Mouse (Mus musculus): ENCODE measurements around the gene Cacna2d2. TPM values are rescaled to one million over a fixed set of nuclear protein-coding genes. Genes with fewer than 3 reads are reported as not detected.
A peak's percentile ranks its signal among the peaks of the same experiment; 100 is the strongest.
"Not testable (repeated sequence)": the region's sequence is repeated elsewhere in the genome, so short reads cannot be mapped to it uniquely, and the experiment has no call there.

The Cacna2d2 gene
- total RNA-seq, 2 experiments from 2014 or later = 33.8 to 37.8 TPM

DNA sequence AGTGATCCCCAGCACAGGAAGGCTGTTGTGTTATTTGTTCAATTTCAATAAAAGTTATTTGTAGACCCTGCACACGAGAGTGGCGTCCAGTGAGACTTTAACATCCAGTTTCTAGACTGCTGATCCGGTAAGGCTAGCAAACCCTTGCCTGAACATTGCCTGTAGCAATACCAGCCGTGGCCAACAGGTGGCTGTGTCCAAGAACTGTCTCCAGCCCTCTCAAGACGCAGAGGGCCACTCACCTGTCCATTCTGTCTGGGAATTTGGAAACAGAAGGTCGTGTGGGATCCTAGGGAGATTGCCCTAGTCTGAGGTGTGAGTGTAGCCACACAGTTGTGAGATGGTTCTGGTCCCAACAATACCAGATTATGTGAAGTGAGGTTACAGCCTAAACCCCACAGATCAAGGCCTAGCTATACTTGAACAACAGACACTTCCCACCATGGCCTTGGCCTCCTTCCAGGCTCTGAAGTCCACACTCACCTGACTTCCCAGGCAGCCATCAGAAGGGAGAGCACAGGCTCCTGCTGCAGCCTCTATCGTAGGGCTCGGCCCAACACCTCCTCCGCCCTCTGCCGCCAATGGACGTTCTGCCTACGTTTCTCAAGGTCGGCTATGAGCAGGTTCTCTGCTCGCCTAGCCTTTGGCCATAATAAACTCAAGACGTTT is 166.8 kb downstream of the Cacna2d2 start:
- intact Hi-C loops (cut with DNase I) = no loop called here
- DNase-seq (ENCODE audit: extremely low spot score in 1 of 2, low spot score in 2 of 2) = peak; percentile 65 to 89

GRCm38 (mm10) chr9:107566855-107567254 is 167.4 kb downstream of the Cacna2d2 start:
- peak in 1 of 2 experiments; percentile 74 for DNase-seq (ENCODE audit: extremely low spot score in 1 of 2, low spot score in 2 of 2)
- intact Hi-C loops (cut with DNase I) = no loop called here

DNA sequence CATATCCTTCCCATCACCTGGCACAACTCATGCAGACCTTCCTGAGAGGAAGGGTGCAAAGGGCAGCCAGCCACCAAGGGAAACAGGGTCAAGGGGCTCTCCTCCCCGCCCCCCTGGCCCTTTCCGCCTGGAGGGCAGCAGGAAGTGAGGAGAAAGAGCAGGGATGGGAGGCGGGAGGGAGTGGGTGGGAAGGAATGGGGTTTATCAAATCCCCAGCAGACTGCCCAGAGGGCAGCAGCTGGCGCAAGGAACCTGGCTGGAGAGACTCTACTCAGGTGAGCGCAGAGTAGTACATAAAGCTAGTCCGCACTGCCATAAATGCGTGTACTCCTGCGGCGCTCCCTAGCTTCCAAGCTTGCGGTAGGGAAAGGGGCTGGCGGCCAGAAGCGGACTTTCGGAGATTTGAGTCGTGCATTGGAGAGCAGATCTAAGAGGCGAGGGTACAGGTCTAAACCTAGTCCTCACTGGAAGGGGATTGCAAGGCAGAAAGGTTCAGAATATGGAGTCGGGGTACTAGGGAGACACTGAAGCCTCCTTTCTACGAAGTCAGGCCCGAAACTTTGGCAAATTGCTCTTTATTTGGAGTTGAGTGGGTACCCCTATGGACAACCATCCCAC is 168.4 kb downstream of the Cacna2d2 start, which contains the start of gene Hyal2:
Hyal2 (plus strand) TSS at position 244 of the 618 bp plus-strand sequence.
- intact Hi-C loops (cut with DNase I) = no loop called here
- DNase-seq (ENCODE audit: extremely low spot score in 1 of 2, low spot score in 2 of 2) = peak in 1 of 2 experiments; percentile 73

- intact Hi-C loops (cut with DNase I) = no loop called here
- peak; percentile 76 to 91 for DNase-seq (ENCODE audit: extremely low spot score in 1 of 2, low spot score in 2 of 2)
Measured at GRCm38 (mm10) chr9:107568331-107569261, 169.2 kb downstream of the Cacna2d2 start.

- intact Hi-C loops (cut with DNase I) = no loop called here
Measured at GRCm38 (mm10) chr9:107569270-107569669, 169.9 kb downstream of the Cacna2d2 start.

DNA sequence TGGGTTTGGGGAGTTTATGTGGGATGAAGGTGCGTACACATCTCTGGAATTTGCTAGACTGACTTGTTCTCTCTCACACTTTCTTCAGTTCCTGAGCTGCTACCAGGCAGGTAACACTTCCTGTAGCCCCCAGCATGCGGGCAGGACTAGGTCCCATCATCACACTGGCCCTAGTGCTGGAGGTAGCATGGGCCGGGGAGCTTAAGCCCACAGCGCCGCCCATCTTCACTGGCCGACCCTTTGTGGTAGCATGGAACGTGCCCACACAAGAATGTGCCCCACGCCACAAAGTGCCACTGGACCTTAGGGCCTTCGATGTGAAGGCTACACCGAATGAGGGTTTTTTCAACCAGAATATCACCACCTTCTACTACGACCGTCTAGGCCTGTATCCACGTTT is 170.6 kb downstream of the Cacna2d2 start:
- intact Hi-C loops (cut with DNase I) = no loop called here
- DNase-seq (ENCODE audit: extremely low spot score in 1 of 2, low spot score in 2 of 2) = no peak

More at GRCm38 (mm10) chr9:107569270-107569669, 169.9 kb downstream of the Cacna2d2 start:
- no peak for DNase-seq (ENCODE audit: extremely low spot score in 1 of 2, low spot score in 2 of 2)

GRCm38 (mm10) chr9:107570845-107571244 is 171.4 kb downstream of the Cacna2d2 start:
- no peak for DNase-seq (ENCODE audit: extremely low spot score in 1 of 2, low spot score in 2 of 2)
- intact Hi-C loops (cut with DNase I) = no loop called here

- intact Hi-C loops (cut with DNase I) = no loop called here
- DNase-seq (ENCODE audit: extremely low spot score in 1 of 2, low spot score in 2 of 2) = no peak
Measured at GRCm38 (mm10) chr9:107571534-107572326, 172.3 kb downstream of the Cacna2d2 start.

DNA sequence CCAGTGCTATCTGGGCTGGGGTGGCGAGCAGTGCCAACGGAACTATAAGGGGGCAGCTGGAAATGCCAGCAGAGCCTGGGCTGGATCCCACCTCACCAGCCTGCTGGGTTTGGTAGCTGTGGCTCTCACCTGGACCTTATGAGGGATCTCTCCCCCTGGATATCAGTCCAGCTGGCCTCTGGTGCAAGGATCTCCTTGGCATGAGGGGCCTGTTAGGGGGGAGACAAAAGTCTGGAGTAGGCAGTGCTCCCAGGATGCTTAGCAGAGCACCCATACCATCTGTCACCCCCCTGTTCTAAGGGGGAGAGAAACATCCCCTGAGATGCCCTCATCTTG is 172.9 kb downstream of the Cacna2d2 start:
- no peak for DNase-seq (ENCODE audit: extremely low spot score in 1 of 2, low spot score in 2 of 2)
- intact Hi-C loops (cut with DNase I) = no loop called here

DNA sequence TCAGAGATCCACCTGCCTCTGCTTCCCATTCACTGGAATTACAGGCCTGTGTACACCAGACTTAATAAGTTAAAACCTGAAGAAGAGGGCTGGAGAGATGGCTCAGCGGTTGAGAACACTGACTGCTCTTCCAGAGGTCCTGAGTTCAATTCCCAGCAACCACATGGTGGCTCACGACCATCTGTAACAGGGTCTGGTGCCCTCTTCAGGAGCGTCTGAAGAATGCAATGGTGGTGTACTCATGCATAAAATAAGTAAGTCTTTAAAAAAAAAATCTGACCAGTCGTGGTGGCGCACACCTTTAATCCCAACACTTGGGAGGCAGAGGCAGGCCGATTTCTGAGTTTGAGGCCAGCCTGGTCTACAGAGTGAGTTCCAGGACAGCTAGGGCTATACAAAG is 174.4 kb downstream of the Cacna2d2 start:
- intact Hi-C loops (cut with DNase I); DNase-seq (ENCODE audit: extremely low spot score in 1 of 2, low spot score in 2 of 2): not testable (repeated sequence)

DNA sequence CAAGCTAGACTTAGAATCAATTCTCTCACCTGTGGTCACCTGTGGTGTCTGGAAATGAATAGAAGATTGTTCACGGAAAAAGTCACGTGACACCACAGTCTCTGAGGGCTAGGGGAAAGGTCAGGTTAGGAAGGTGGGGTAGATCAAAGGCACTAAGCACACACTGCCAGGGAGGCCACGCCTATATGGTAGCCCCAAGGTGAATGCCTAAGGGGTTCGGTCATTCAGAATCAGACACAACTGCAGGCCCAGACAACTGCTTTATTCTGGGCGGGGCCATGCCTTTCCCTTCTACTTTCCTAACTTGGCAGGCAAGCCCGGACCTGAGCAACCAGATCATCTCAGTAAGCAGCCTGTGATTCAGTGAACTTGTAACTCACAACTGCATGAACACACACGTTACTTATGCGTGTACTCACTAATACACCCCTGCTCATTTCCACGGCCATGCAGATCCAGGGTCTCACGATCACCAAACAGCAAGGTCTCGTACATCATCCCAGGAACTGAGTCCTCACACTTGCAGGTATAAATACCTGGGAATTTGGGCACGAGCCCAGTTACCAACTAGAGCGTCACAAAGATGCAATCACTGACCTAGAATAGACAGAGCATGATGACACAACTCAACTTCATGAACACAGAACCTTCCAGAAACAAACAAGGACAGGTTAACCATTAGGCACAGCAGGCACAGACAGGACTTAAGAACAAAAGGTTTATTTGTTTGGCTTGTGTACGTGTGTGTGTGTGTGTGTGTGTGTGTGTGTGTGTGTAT is 176.4 kb downstream of the Cacna2d2 start:
- intact Hi-C loops (cut with DNase I) = no loop called here

GRCm38 (mm10) chr9:107576357-107577107 is 177.1 kb downstream of the Cacna2d2 start, which contains the start of gene Hyal1:
Gene Hyal1 (plus strand): TSS chr9:107576927.
- peak in 1 of 2 experiments; percentile 90 for DNase-seq (ENCODE audit: extremely low spot score in 1 of 2, low spot score in 2 of 2)
- intact Hi-C loops (cut with DNase I) = no loop called here

More for the DNA sequence above, 176.4 kb downstream of the Cacna2d2 start:
- no peak for DNase-seq (ENCODE audit: extremely low spot score in 1 of 2, low spot score in 2 of 2)

DNA sequence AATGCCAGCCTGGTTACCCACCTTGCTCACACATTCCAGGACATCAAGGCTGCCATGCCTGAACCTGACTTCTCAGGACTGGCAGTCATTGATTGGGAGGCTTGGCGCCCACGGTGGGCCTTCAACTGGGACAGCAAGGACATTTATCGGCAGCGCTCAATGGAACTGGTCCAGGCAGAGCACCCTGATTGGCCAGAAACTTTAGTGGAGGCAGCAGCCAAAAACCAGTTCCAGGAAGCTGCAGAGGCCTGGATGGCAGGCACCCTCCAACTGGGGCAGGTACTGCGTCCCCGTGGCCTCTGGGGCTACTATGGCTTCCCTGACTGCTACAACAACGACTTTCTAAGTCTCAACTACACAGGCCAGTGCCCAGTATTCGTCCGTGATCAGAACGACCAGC is 178.5 kb downstream of the Cacna2d2 start:
- DNase-seq (ENCODE audit: extremely low spot score in 1 of 2, low spot score in 2 of 2) = no peak
- intact Hi-C loops (cut with DNase I) = no loop called here

GRCm38 (mm10) chr9:107578587-107578986 is 179.2 kb downstream of the Cacna2d2 start, which contains the start of gene Naa80:
Gene Naa80 (plus strand): TSS chr9:107578887.
- intact Hi-C loops (cut with DNase I) = no loop called here
- no peak for DNase-seq (ENCODE audit: extremely low spot score in 1 of 2, low spot score in 2 of 2)
